Mouse (Mus musculus) olfactory bulb, adult 2 months (tissue): ENCODE results near the gene Vps26a. TPM values are rescaled to one million over a fixed set of nuclear protein-coding genes. Genes with fewer than 3 reads are reported as not detected.

Experiments
- H3K27ac ChIP-seq: fragments of 200-500 bp; 2 replicates; pipeline ENCODE4 v1.5.1; 2012; ENCODE audit warnings: low read depth, low read length; ENCODE audit not compliant: insufficient read depth
- H3K4me1 ChIP-seq: fragments of 200-500 bp; 2 replicates; pipeline ENCODE4 v1.6.1; 2012; ENCODE audit warnings: low read length; ENCODE audit not compliant: control insufficient read depth, insufficient read depth
- H3K4me3 ChIP-seq: fragments of 200-500 bp; 2 replicates; pipeline ENCODE4 v1.5.1; 2012; ENCODE audit warnings: mild to moderate bottlenecking, low read depth, low read length, moderate library complexity; ENCODE audit not compliant: insufficient read depth
- CTCF ChIP-seq: fragments of 200-500 bp; IDR thresholded peaks from 2 replicates; pipeline ENCODE4 v1.5.1; 2012; ENCODE audit warnings: low read depth, mild to moderate bottlenecking, low read length, moderate library complexity; ENCODE audit not compliant: insufficient read depth
- POLR2A ChIP-seq: fragments of 200-500 bp; IDR thresholded peaks from 2 replicates; pipeline ENCODE4 v1.6.1; 2012; ENCODE audit warnings: mild to moderate bottlenecking, low read depth, low read length, moderate library complexity; ENCODE audit not compliant: insufficient read depth
- WGBS: fragments of 180-500 bp; shearing (Covaris S2); methylation state at CpG from one replicate; pipeline ENCODE4 v1.1.7; 2018; 5-methylcytosine and 5-hydroxymethylcytosine counted together
- polyA plus RNA-seq: library from polyadenylated mRNA; stranded (reverse); fragments of >200 nt; gene quantifications from 2 replicates; pipeline ENCODE4 v1.2.4, GENCODE M21; 2012; ENCODE audit warnings: low replicate concordance; ENCODE audit not compliant: missing spikeins, insufficient read depth, insufficient read length

Gene Vps26a
- not detected in 2 replicates for polyA plus RNA-seq

DNA sequence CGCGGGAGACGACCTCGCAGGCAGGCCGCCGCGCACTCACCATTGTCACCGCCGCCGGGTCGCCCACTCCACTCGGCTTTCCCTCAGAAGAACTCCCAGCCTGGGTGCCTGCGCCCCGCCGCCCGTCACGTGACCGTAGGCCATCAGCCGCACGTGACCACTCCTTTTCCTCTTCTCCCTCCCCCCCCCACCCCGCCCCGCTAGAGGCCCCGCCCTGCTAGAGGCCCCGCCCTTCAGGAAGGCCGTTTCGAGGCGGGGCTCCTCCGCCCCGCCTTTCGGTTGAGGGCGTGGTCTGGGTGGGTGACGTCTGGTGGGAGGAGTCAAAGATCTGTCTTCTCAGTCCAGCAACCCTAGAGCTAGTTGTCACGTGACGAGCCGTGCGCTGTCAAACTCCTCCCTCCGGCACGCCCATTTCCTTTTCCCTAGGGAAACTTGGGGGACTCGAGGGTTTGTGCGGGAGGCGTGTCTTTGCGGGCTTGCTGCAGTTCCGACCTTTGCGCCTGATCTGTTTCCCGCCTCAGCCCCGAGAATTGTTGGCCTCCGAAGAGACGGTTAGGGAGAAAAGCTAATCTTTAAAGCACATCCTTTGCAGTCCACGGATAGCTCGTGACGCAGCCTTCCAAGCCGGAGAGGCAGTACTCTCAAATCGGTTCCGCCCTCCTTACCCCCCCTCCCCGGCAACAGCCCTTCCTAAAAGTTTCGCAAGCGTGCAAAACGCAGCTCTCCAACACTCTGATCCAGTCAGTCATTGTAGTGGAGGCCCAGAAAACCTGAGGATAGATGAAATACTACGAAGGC, at the start of gene Vps26a:
Gene Vps26a, minus strand, starts transcription at position 188 of the 798 bp plus-strand sequence.
- H3K4me1 ChIP-seq = peaks cover 2% of the 10 kb centered on the region; the same call in 1 of the 2 replicates
- peak within 1 kb of the TSS; percentile 3 for H3K27ac ChIP-seq
- no peak for TF ChIP-seq CTCF
- no peak; the same call in 1 of the 2 replicates for TF ChIP-seq POLR2A
- WGBS = under 1% methylated on average over 57 of the region's 59 CpGs
- H3K4me3 ChIP-seq = peak within 1 kb of the TSS; percentile 65

DNA sequence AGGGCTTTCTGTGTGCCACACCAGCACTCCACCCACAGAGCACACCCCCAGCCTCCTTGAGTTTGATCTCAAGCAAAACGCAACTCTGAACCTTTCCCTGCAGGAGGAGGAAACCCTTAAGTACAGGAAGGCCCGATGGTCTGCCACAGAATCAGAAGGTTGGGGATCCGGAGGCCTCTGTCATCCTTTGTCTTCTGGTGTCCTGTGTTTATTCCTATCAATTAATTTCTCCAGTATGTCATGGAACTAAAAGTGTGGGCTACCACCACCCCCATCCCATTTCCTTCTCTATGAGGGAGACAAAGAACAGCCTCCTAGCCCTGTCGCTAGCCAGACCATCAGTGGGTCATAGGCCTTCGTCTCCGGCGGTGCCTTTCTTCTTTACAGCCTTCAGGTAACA, 47.9 kb upstream of the Vps26a start:
- 85% methylated on average over 7 of the region's 7 CpGs for WGBS
- Histone ChIP-seq H3K4me1 (no peaks in the 10 kb centered on the region), H3K27ac (no peak overlapping the region)

DNA sequence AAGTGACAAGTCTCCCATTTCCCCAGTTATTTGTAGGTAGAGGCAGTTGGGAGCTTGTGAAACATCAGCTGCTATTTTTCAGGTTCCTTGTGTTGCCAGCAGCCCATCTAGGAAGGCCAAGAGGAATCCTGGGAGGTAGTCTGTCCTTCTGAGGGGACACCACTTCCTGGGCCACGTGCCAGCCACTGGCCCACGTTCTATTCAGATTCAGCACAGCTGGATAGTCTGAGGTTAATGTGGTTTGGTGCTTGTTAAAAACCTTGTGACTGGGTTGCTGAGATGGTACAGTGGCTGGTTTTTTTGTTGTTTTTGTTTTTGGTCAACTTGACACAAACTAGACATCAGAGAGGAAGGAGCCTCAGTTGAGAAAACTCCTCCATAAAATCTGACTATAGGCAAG, 46.2 kb upstream of the Vps26a start:
- WGBS = 37% methylated on average over 2 of the region's 2 CpGs

More for the DNA sequence above, 47.9 kb upstream of the Vps26a start:
- TF ChIP-seq POLR2A (no peak), CTCF (no peak)
- H3K4me3 ChIP-seq = no peak overlapping the region

DNA sequence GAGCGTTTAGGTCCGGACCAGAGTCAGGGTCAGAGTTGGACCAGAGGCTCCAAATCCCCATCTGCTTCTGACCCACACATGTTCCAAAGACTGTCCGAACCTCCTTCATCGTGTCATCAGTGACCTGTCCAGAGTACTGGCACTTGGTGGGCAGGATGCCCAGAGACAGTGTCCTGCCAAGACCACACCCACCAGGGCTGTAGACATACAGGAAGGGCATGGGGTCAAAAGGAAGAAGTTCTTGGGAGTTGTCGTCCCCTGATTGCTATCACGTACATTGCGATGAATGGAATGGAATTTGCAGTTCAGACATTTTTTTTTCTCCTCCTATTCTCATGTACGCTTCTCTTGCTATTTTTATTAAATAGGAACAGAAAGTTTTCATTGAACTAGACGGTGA, 43.6 kb upstream of the Vps26a start:
- Histone ChIP-seq H3K4me3 (no peak overlapping the region), H3K4me1 (no peaks in the 10 kb centered on the region), H3K27ac (no peak overlapping the region)
- 73% methylated on average over 9 of the region's 9 CpGs for WGBS
- no peak for TF ChIP-seq CTCF
- TF ChIP-seq POLR2A = no peak

More for the DNA sequence above, 46.2 kb upstream of the Vps26a start:
- Histone ChIP-seq H3K4me3 (no peak overlapping the region), H3K4me1 (no peaks in the 10 kb centered on the region), H3K27ac (no peak overlapping the region)
- TF ChIP-seq CTCF (no peak), POLR2A (no peak)

GRCm38 (mm10) chr10:62527351-62527750, 40.7 kb upstream of the Vps26a start, which contains the start of gene Srgn:
TSS of gene Srgn (minus strand) at chr10:62527451.
- WGBS = 88% methylated on average over 14 of the region's 14 CpGs
- TF ChIP-seq CTCF (no peak), POLR2A (no peak)
- H3K4me3 ChIP-seq = no peak within 1 kb of the TSS
- H3K27ac ChIP-seq = no peak within 1 kb of the TSS
- no peaks in the 10 kb centered on the region for H3K4me1 ChIP-seq

GRCm38 (mm10) chr10:62522346-62522950, 35.8 kb upstream of the Vps26a start:
- TF ChIP-seq CTCF = no peak
- TF ChIP-seq POLR2A = no peak
- Histone ChIP-seq H3K4me1 (no peaks in the 10 kb centered on the region), H3K27ac (no peak overlapping the region), H3K4me3 (no peak overlapping the region)
- 80% methylated on average over 7 of the region's 7 CpGs for WGBS

DNA sequence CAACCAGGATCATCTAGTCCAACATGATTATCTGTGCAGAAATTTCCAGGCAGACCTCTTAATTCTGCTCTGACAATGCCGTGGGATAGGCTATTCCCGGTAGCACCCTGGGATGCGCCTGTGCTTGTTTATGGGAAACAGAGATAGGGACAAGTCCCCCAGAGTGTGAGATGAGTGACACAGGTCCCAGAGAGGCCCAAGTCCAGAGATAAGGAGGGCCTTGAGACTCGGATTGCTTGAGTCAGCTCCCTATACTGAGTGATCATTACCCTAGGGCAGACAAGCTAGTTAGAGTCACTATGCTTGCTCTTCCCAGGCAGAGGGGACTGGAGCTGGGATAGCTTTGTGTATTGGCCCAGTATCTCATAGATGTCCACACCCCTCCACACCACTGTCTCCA, 35.2 kb upstream of the Vps26a start:
- TF ChIP-seq POLR2A (no peak), CTCF (no peak)
- 79% methylated on average over 4 of the region's 4 CpGs for WGBS
- Histone ChIP-seq H3K4me1 (no peaks in the 10 kb centered on the region), H3K4me3 (no peak overlapping the region), H3K27ac (no peak overlapping the region)

- Histone ChIP-seq H3K4me3 (no peak overlapping the region), H3K4me1 (no peaks in the 10 kb centered on the region), H3K27ac (no peak overlapping the region)
- no peak for TF ChIP-seq POLR2A
- TF ChIP-seq CTCF = no peak
- WGBS = 48% methylated on average over 2 of the region's 2 CpGs
Observed at GRCm38 (mm10) chr10:62520911-62521310, 34.3 kb upstream of the Vps26a start.

DNA sequence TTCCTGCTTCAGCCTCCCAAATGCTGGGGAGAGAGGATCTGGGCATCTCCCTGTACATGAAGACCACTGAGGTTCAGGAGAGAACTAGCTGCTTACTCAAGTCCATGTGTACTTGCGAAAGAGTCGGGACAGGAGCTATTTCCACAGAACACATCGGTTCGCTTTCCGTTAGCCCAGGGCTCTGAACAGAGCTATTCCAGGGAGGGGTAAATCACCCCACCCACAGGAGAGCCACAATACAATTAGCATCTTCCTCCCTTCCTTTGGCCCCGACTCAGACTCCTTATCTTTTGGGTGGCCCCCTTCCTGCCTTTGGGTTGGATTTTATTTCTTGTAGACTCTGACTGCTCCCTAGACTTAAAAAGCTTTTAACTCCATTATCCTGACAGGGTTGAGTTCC, 30.9 kb upstream of the Vps26a start:
- 88% methylated on average over 6 of the region's 6 CpGs for WGBS
- H3K27ac ChIP-seq = no peak overlapping the region
- H3K4me3 ChIP-seq = no peak overlapping the region
- TF ChIP-seq CTCF (no peak), POLR2A (no peak)
- H3K4me1 ChIP-seq = no peaks in the 10 kb centered on the region
